14 mouse cellular contexts compared by ENCODE assay signal in genomic region chr4:130549189-130549588, GRCm38 (mm10). TPM values are rescaled to one million over a fixed set of nuclear protein-coding genes. Genes with fewer than 3 reads are reported as not detected.
DNase-seq lines count a peak whose midpoint lies in the region; ATAC-seq and TF ChIP-seq lines count a peak whose summit lies in the region.
"Had no signal": no experiment of that assay in that cellular context is flagged by ENCODE, and none has a peak within 500 bp of the region (broad histone marks: within the 10 kb centered on the region; RNA-seq: fewer than 3 reads in every experiment).

No protein-coding gene starts in this region.

- peak; percentile 24; the same call in 1 of the 2 replicates for TF ChIP-seq CTCF in lung, adult 2 months (IDR thresholded peaks at IDR 0.05; ENCODE audit: insufficient read depth, low read length)
- TF ChIP-seq CTCF in MEL (IDR thresholded peaks at IDR 0.05 in 2 of 3, conservative IDR thresholded peaks at IDR 0.05 in 1 of 3; ENCODE audit: control insufficient read depth in 1 of 3, insufficient read depth in 1 of 3, low read depth in 2 of 3, low read length in 3 of 3, poor library complexity in 1 of 3, severe bottlenecking in 1 of 3): peak; percentile 34 to 62 (median 55)
- TF ChIP-seq CTCF in embryonic fibroblast, embryonic 13.5 days (IDR thresholded peaks at IDR 0.05; ENCODE audit: borderline replicate concordance, insufficient read depth, low read length): 0 out of 2 replicates have a peak, but pooled peaks have one; percentile 21

- no peaks in the 10 kb centered on the region for H3K79me2 ChIP-seq in MEL (ENCODE audit: control insufficient read depth, insufficient read depth, low read length, poor library complexity)

- H3K4me1 ChIP-seq in lung, adult 2 months (ENCODE audit: control insufficient read depth, insufficient read depth, low read length): no peaks in the 10 kb centered on the region
- no peaks in the 10 kb centered on the region for H3K4me1 ChIP-seq in MEL (ENCODE audit: control insufficient read depth in 1 of 2, insufficient read depth in 2 of 2, low read length in 2 of 2)
- peaks cover 4% of the 10 kb centered on the region; the same call in 1 of the 2 replicates for H3K4me1 ChIP-seq in embryonic fibroblast, embryonic 13.5 days (ENCODE audit: control insufficient read depth, insufficient read depth, low read length)
- H3K4me1 ChIP-seq in midbrain, embryonic 15.5 days: peaks cover 79% of the 10 kb centered on the region

- WGBS in lung, adult 2 months: 84% methylated on average over 8 of the region's 8 CpGs
- whole genome bisulfite sequencing in midbrain, embryonic 15.5 days: 85% methylated on average over 8 of the region's 8 CpGs

- H3K4me2 ChIP-seq in midbrain, embryonic 15.5 days: no peak overlapping the region
- H3K4me2 ChIP-seq: intestine, embryonic 15.5 days; stomach, embryonic 15.5 days had no signal

- no peak for TF ChIP-seq POLR2A in lung, adult 2 months (IDR thresholded peaks at IDR 0.05; ENCODE audit: borderline replicate concordance, extremely low read depth, low read depth, low read length)
- TF ChIP-seq POLR2A in MEL (IDR thresholded peaks at IDR 0.05; ENCODE audit: control insufficient read depth in 1 of 2, insufficient read depth in 1 of 2, low read depth in 1 of 2, low read length in 2 of 2, poor library complexity in 1 of 2): no peak
- no peak for TF ChIP-seq POLR2A in embryonic fibroblast, embryonic 13.5 days (IDR thresholded peaks at IDR 0.05; ENCODE audit: low read depth, low read length)

- TF ChIP-seq EP300 in MEL (IDR thresholded peaks at IDR 0.05; ENCODE audit: low read depth in 1 of 2, low read length in 2 of 2): no peak

- H3K9me3 ChIP-seq in MEL (replicated peaks; ENCODE audit: insufficient read depth, low read length): no peaks in the 10 kb centered on the region
- H3K9me3 ChIP-seq in midbrain, embryonic 15.5 days: no peaks in the 10 kb centered on the region
- H3K9me3 ChIP-seq: intestine, embryonic 15.5 days; stomach, embryonic 15.5 days had no signal

- no peaks in the 10 kb centered on the region for H3K27me3 ChIP-seq in MEL (ENCODE audit: control insufficient read depth in 1 of 2, insufficient read depth in 2 of 2, low read length in 2 of 2)
- no peaks in the 10 kb centered on the region for H3K27me3 ChIP-seq in midbrain, embryonic 15.5 days (replicated peaks)
- H3K27me3 ChIP-seq: intestine, embryonic 15.5 days; stomach, embryonic 15.5 days had no signal

- H3K4me3 ChIP-seq in lung, adult 2 months (replicated peaks; ENCODE audit: extremely low read depth, low read depth, low read length): no peak overlapping the region
- H3K4me3 ChIP-seq in MEL (ENCODE audit: control insufficient read depth in 1 of 2, insufficient read depth in 1 of 2, low read depth in 2 of 2, low read length in 2 of 2): no peak overlapping the region
- no peak overlapping the region for H3K4me3 ChIP-seq in embryonic fibroblast, embryonic 13.5 days (ENCODE audit: insufficient read depth, low read length)
- H3K4me3 ChIP-seq in midbrain, embryonic 15.5 days: no peak overlapping the region
- H3K4me3 ChIP-seq: erythroblast, embryonic 14.5 days; intestine, embryonic 15.5 days; megakaryocyte, embryonic 14.5 days; stomach, embryonic 15.5 days had no signal

- TF ChIP-seq RAD21 in MEL (IDR thresholded peaks at IDR 0.05; ENCODE audit: low read depth, low read length): no peak

- ATAC-seq in midbrain, embryonic 15.5 days (replicated peaks): no peak
- ATAC-seq in frontal cortex, adult (ENCODE audit: low TSS enrichment): no peak
- ATAC-seq: intestine, embryonic 15.5 days had no signal

- H3K9ac ChIP-seq in MEL (ENCODE audit: control insufficient read depth, low read depth, low read length, poor library complexity, severe bottlenecking): no peak overlapping the region
- no peak overlapping the region for H3K9ac ChIP-seq in midbrain, embryonic 15.5 days
- H3K9ac ChIP-seq: intestine, embryonic 15.5 days; stomach, embryonic 15.5 days had no signal

- H3K36me3 ChIP-seq in MEL (ENCODE audit: control insufficient read depth in 1 of 2, insufficient read depth in 2 of 2, low read length in 2 of 2): peaks cover 0 to 2% of the 10 kb centered on the region in 2 experiments; a peak in 1 of 4 replicates
- no peaks in the 10 kb centered on the region for H3K36me3 ChIP-seq in midbrain, embryonic 15.5 days (replicated peaks)
- H3K36me3 ChIP-seq: intestine, embryonic 15.5 days; stomach, embryonic 15.5 days had no signal

- DNase-seq in lung, adult 2 months: no peak
- no peak for DNase-seq in lung, postnatal 14 days
- DNase-seq in MEL (ENCODE audit: low read depth, low spot score): peak; percentile 50
- DNase-seq in yolk sac, embryonic 10.5 days (ENCODE audit: low spot score): no peak
- no peak for DNase-seq in heart, adult 18-20 months
- DNase-seq: left cerebral cortex, postnatal 4 days; retina, postnatal 1 day had no signal

- no peak overlapping the region for H3K27ac ChIP-seq in MEL (ENCODE audit: control insufficient read depth, low read depth, low read length)
- no peak overlapping the region for H3K27ac ChIP-seq in embryonic fibroblast, embryonic 13.5 days (ENCODE audit: insufficient read depth, low read length)
- H3K27ac ChIP-seq in midbrain, embryonic 15.5 days: 0 out of 2 replicates have a peak overlapping the region, but pooled peaks have one; percentile 2
- H3K27ac ChIP-seq: intestine, embryonic 15.5 days; stomach, embryonic 15.5 days had no signal

TF ChIP-seq in MEL, 35 proteins besides CTCF, POLR2A, EP300 and RAD21:
- TF ChIP-seq TCF12 (IDR thresholded peaks at IDR 0.05; ENCODE audit: low read depth, low read length): no peak
- TF ChIP-seq UBTF (IDR thresholded peaks at IDR 0.05; ENCODE audit: borderline replicate concordance, insufficient read depth, low read depth, low read length): no peak
- TF ChIP-seq MAX (IDR thresholded peaks at IDR 0.05; ENCODE audit: low read length): no peak
- TF ChIP-seq ZNF384 (IDR thresholded peaks at IDR 0.05; ENCODE audit: low read depth, low read length): peak; percentile 97
- no peak for TF ChIP-seq BHLHE40 (IDR thresholded peaks at IDR 0.05; ENCODE audit: borderline replicate concordance, low read depth, low read length)
- TF ChIP-seq ZKSCAN1 (IDR thresholded peaks at IDR 0.05; ENCODE audit: low read depth, low read length): no peak
- TF ChIP-seq POLR2AphosphoS5 (IDR thresholded peaks at IDR 0.05; ENCODE audit: borderline replicate concordance, low read depth, low read length): no peak
- TF ChIP-seq SMC3 (IDR thresholded peaks at IDR 0.05; ENCODE audit: low read depth, low read length): 0 out of 2 replicates have a peak, but pooled peaks have one; percentile 5

RNA-seq across cellular contexts. Expression of gene Nkain1, which starts 24.8 kb away (rescaled TPM):
- polyA plus RNA-seq in lung, adult 2 months (2012; rRNA removed): 12.1 and 14.8 TPM in 2 replicates
- 4.3 and 5.3 TPM in 2 replicates for total RNA-seq in MEL (2012; rRNA removed)
- polyA plus RNA-seq in MEL (2012; ENCODE audit: insufficient read depth in 1 of 2, insufficient read length in 2 of 2, low read depth in 1 of 2, low replicate concordance in 2 of 2, missing spikeins in 1 of 2): 10 to 100 TPM in 1 of 2 experiments, not detected in 1; 18.5 TPM
- 31.8 and 39.6 TPM in 2 replicates for polyA plus RNA-seq in embryonic fibroblast, embryonic 13.5 days (2011; ENCODE audit: insufficient read length, low read depth, missing spikeins)
- polyA plus RNA-seq in midbrain, embryonic 15.5 days (2015; fragmentation: Nextera tagmentation; extraction: Ambion mirVana): 12.8 and 13.6 TPM in 2 replicates
- total RNA-seq in heart, adult 18-20 months (2021): 1 to 10 TPM; 6.6 to 9.9 TPM
- polyA plus RNA-seq: erythroblast, embryonic 14.5 days had no signal
